Mouse (Mus musculus) layer of hippocampus, postnatal 14 days (tissue): ENCODE measurements around the gene Fgd6. TPM values are rescaled to one million over a fixed set of nuclear protein-coding genes. Genes with fewer than 3 reads are reported as not detected.

Experiments
- DNase-seq, 2 experiments: peaks; one replicate each; pipeline ENCODE4 v3.0.0; 2021 to 2022; ENCODE audit warnings: low spot score in 2 of 2, mixed read lengths in 1 of 2
- total RNA-seq, 2 experiments: library from RNA; stranded (reverse); gene quantifications; 2 replicates each; pipeline ENCODE4 v1.2.3; 2021

Gene Fgd6
- total RNA-seq, 2 experiments from 2014 or later: 9.7 to 10.7 TPM

GRCm38 (mm10) chr10:94174652-94175051 is 138.9 kb downstream of the Fgd6 start:
- no peak for DNase-seq

GRCm38 (mm10) chr10:94183199-94183598 is 147.4 kb downstream of the Fgd6 start:
- DNase-seq: no peak

Other genes starting within 250 kb of the Fgd6 start
- not detected for gene Usp44, start 204.4 kb upstream of the Fgd6 start, total RNA-seq
- 100 to 1,000 TPM; 134 to 137 TPM for gene Metap2, start 138.9 kb upstream of the Fgd6 start, total RNA-seq
- gene Vezt, start 184 bp upstream of the Fgd6 start, total RNA-seq: 10 to 100 TPM; 77.1 to 77.9 TPM
- gene Nr2c1, start 112.0 kb downstream of the Fgd6 start, total RNA-seq: 1 to 10 TPM; 7.7 to 9.0 TPM
- 100 to 1,000 TPM; 255 to 259 TPM for gene Ndufa12, start 162.7 kb downstream of the Fgd6 start, total RNA-seq